Mouse (Mus musculus) ES-Bruce4 (cell line): ENCODE results near the gene Dcaf4.

Experiments used
- CTCF ChIP-seq: IDR thresholded peaks from one replicate; pipeline ENCODE4 v1.8.1; 2011; ENCODE audit warnings: low read depth, low read length
- POLR2A ChIP-seq: IDR thresholded peaks from one replicate; pipeline ENCODE4 v1.8.1; 2011; ENCODE audit warnings: low read length; ENCODE audit not compliant: insufficient read depth

- TF ChIP-seq CTCF (no peak), POLR2A (no peak)
Observed at GRCm38 (mm10) chr12:83543997-83544396, 23.7 kb downstream of the Dcaf4 start.
